Mouse (Mus musculus) MEL (cell line): ENCODE results near the gene Mdp1. TPM values are rescaled to one million over a fixed set of nuclear protein-coding genes. Genes with fewer than 3 reads are reported as not detected.

ENCODE experiments used
- DNase-seq: peaks from one replicate; pipeline ENCODE4 v3.0.0; 2011; ENCODE audit warnings: low read depth, low spot score
- H3K27ac ChIP-seq: 2 replicates; pipeline ENCODE4 v1.5.1; 2012; ENCODE audit warnings: low read depth, mild to moderate bottlenecking, control low read depth, low read length, moderate library complexity; ENCODE audit not compliant: control insufficient read depth
- H3K27me3 ChIP-seq, 2 experiments: fragments of 150-350 bp in 1 of 2; sonication (generic) in 1 of 2; 2 replicates each; pipeline ENCODE4 v1.6.1; 2012; ENCODE audit warnings: low read length in 2 of 2, mild to moderate bottlenecking in 2 of 2, improper control_type of control experiment in 1 of 2, moderate library complexity in 1 of 2; ENCODE audit not compliant: insufficient read depth in 2 of 2, control insufficient read depth in 1 of 2
- H3K36me3 ChIP-seq, 2 experiments: 2 replicates each; pipeline ENCODE4 v1.6.1; 2012 to 2014; ENCODE audit warnings: low read length in 2 of 2, improper control_type of control experiment in 1 of 2, inconsistent platforms in 1 of 2, mild to moderate bottlenecking in 1 of 2; ENCODE audit not compliant: insufficient read depth in 2 of 2, control insufficient read depth in 1 of 2
- H3K4me1 ChIP-seq, 2 experiments: fragments of 150-350 bp in 1 of 2; sonication (generic) in 1 of 2; 2 replicates each; pipeline ENCODE4 v1.6.1; 2012; ENCODE audit warnings: low read length in 2 of 2, improper control_type of control experiment in 1 of 2, mild to moderate bottlenecking in 1 of 2; ENCODE audit not compliant: insufficient read depth in 2 of 2, control insufficient read depth in 1 of 2
- H3K4me3 ChIP-seq, 2 experiments: fragments of 150-350 bp in 1 of 2; sonication (generic) in 1 of 2; 2 replicates each; pipeline ENCODE4 v1.5.1; 2012; ENCODE audit warnings: low read depth in 2 of 2, low read length in 2 of 2, mild to moderate bottlenecking in 2 of 2, moderate library complexity in 2 of 2, control low read depth in 1 of 2, improper control_type of control experiment in 1 of 2; ENCODE audit not compliant: control insufficient read depth in 1 of 2, insufficient read depth in 1 of 2
- H3K79me2 ChIP-seq: 2 replicates; pipeline ENCODE4 v1.6.1; 2012; ENCODE audit warnings: mild to moderate bottlenecking, low read length, moderate library complexity; ENCODE audit not compliant: control insufficient read depth, poor library complexity, insufficient read depth
- H3K9ac ChIP-seq: 2 replicates; pipeline ENCODE4 v1.6.1; 2012; ENCODE audit warnings: low read depth, mild to moderate bottlenecking, control low read depth, low read length, moderate library complexity; ENCODE audit not compliant: control insufficient read depth, poor library complexity, severe bottlenecking
- H3K9me3 ChIP-seq: fragments of 150-350 bp; sonication (generic); replicated peaks from 2 replicates; pipeline ENCODE4 v1.6.1; 2012; ENCODE audit warnings: mild to moderate bottlenecking, low read length, improper control_type of control experiment, moderate library complexity; ENCODE audit not compliant: insufficient read depth
- BHLHE40 ChIP-seq: IDR thresholded peaks from 2 replicates; pipeline ENCODE4 v1.6.1; 2012; ENCODE audit warnings: low read depth, mild to moderate bottlenecking, inconsistent platforms, low read length, improper control_type of control experiment, borderline replicate concordance
- CHD2 ChIP-seq: IDR thresholded peaks from 2 replicates; pipeline ENCODE4 v1.6.1; 2011; ENCODE audit warnings: low read length, improper control_type of control experiment
- CTCF ChIP-seq, 3 experiments: IDR thresholded peaks in 2 of 3; conservative IDR thresholded peaks in 1 of 3; 2 replicates each; pipeline ENCODE4 v1.5.1; 2011 to 2012; ENCODE audit warnings: low read length in 3 of 3, low read depth in 2 of 3, mild to moderate bottlenecking in 2 of 3, improper control_type of control experiment in 1 of 3, inconsistent platforms in 1 of 3, mixed read lengths in 1 of 3, moderate library complexity in 1 of 3; ENCODE audit not compliant: control insufficient read depth in 1 of 3, insufficient read depth in 1 of 3, poor library complexity in 1 of 3, severe bottlenecking in 1 of 3
- ELF1 ChIP-seq: IDR thresholded peaks from 2 replicates; pipeline ENCODE4 v1.6.1; 2014; ENCODE audit warnings: low read depth, mild to moderate bottlenecking, inconsistent platforms, low read length, improper control_type of control experiment, moderate library complexity
- EP300 ChIP-seq, 2 experiments: IDR thresholded peaks; 2 replicates each; pipeline ENCODE4 v1.6.1; 2011; ENCODE audit warnings: improper control_type of control experiment in 2 of 2, low read length in 2 of 2, low read depth in 1 of 2, mild to moderate bottlenecking in 1 of 2
- ETS1 ChIP-seq: IDR thresholded peaks from 2 replicates; pipeline ENCODE4 v1.6.1; 2012; ENCODE audit warnings: low read depth, mild to moderate bottlenecking, inconsistent platforms, low read length, improper control_type of control experiment, moderate library complexity
- HCFC1 ChIP-seq: IDR thresholded peaks from 2 replicates; pipeline ENCODE4 v1.6.1; 2012; ENCODE audit warnings: low read depth, mild to moderate bottlenecking, inconsistent platforms, low read length, improper control_type of control experiment, moderate library complexity
- KAT2A ChIP-seq: conservative IDR thresholded peaks from 2 replicates; pipeline ENCODE4 v1.6.1; 2012; ENCODE audit warnings: low read depth, low read length, improper control_type of control experiment, inconsistent platforms
- MAFK ChIP-seq: IDR thresholded peaks from 2 replicates; pipeline ENCODE4 v1.6.1; 2011; ENCODE audit warnings: low read depth, mild to moderate bottlenecking, low read length, improper control_type of control experiment, borderline replicate concordance
- MAX ChIP-seq: IDR thresholded peaks from 2 replicates; pipeline ENCODE4 v1.6.1; 2011; ENCODE audit warnings: low read length, improper control_type of control experiment
- MEF2A ChIP-seq: IDR thresholded peaks from 2 replicates; pipeline ENCODE4 v1.6.1; 2014; ENCODE audit warnings: low read depth, mild to moderate bottlenecking, inconsistent platforms, low read length, improper control_type of control experiment; ENCODE audit not compliant: poor library complexity, insufficient replicate concordance, severe bottlenecking; ENCODE audit errors: extremely low read depth
- MXI1 ChIP-seq: IDR thresholded peaks from 2 replicates; pipeline ENCODE4 v1.6.1; 2011; ENCODE audit warnings: mild to moderate bottlenecking, low read depth, low read length, improper control_type of control experiment
- NELFE ChIP-seq: IDR thresholded peaks from 2 replicates; pipeline ENCODE4 v1.6.1; 2011; ENCODE audit warnings: low read depth, low read length, improper control_type of control experiment
- POLR2AphosphoS2 ChIP-seq: IDR thresholded peaks from 2 replicates; pipeline ENCODE4 v1.6.1; 2011; ENCODE audit warnings: low read length, improper control_type of control experiment
- POLR2AphosphoS5 ChIP-seq: IDR thresholded peaks from 2 replicates; pipeline ENCODE4 v1.6.1; 2012; ENCODE audit warnings: low read depth, borderline replicate concordance, mild to moderate bottlenecking, inconsistent platforms, low read length, moderate library complexity, mixed read lengths
- TBP ChIP-seq: IDR thresholded peaks from 2 replicates; pipeline ENCODE4 v1.8.0; 2011; ENCODE audit warnings: low read depth, low read length, improper control_type of control experiment
- TCF12 ChIP-seq: IDR thresholded peaks from 2 replicates; pipeline ENCODE4 v1.6.1; 2014; ENCODE audit warnings: low read depth, mild to moderate bottlenecking, inconsistent platforms, low read length, improper control_type of control experiment, moderate library complexity
- UBTF ChIP-seq: IDR thresholded peaks from 2 replicates; pipeline ENCODE4 v1.6.1; 2012; ENCODE audit warnings: low read depth, mild to moderate bottlenecking, inconsistent platforms, low read length, improper control_type of control experiment, moderate library complexity, borderline replicate concordance; ENCODE audit not compliant: insufficient read depth
- ZC3H11A ChIP-seq: IDR thresholded peaks from 2 replicates; pipeline ENCODE4 v1.6.1; 2012; ENCODE audit warnings: low read depth, mild to moderate bottlenecking, inconsistent platforms, low read length, improper control_type of control experiment
- ZKSCAN1 ChIP-seq: IDR thresholded peaks from 2 replicates; pipeline ENCODE4 v1.6.1; 2012; ENCODE audit warnings: low read depth, mild to moderate bottlenecking, inconsistent platforms, low read length, improper control_type of control experiment, moderate library complexity
- ZMIZ1 ChIP-seq: IDR thresholded peaks from 2 replicates; pipeline ENCODE4 v1.6.1; 2012; ENCODE audit warnings: low read depth, mild to moderate bottlenecking, inconsistent platforms, low read length, improper control_type of control experiment, moderate library complexity
- polyA plus RNA-seq, 2 experiments: library from polyadenylated mRNA; stranded (reverse) in 1 of 2; unstranded in 1 of 2; fragments of >175 nt in 1 of 2; fragments of >200 nt in 1 of 2; gene quantifications; 2 replicates each; pipeline versions ENCODE4 v1.2.1 to v1.2.4; 2012; ENCODE audit warnings: low replicate concordance in 2 of 2, low read depth in 1 of 2; ENCODE audit not compliant: insufficient read length in 2 of 2, insufficient read depth in 1 of 2, missing spikeins in 1 of 2
- total RNA-seq: library from RNA; depleted of rRNA; stranded (reverse); fragments of 300-350 nt; gene quantifications from 2 replicates; pipeline ENCODE4 v1.2.3, GENCODE M21; 2012

The Mdp1 gene
- total and polyA plus RNA-seq, 3 experiments = 25.6 to 30.6 TPM; not detected in 1

GRCm38 (mm10) chr14:55651528-55651927 is 8.8 kb downstream of the Mdp1 start:
- no peak overlapping the region for H3K27ac ChIP-seq
- no peaks in the 10 kb centered on the region; a peak in 1 of 4 replicates for H3K36me3 ChIP-seq
- H3K9me3 ChIP-seq = no peaks in the 10 kb centered on the region
- no peak overlapping the region for H3K9ac ChIP-seq
- H3K27me3 ChIP-seq = no peaks in the 10 kb centered on the region
- H3K79me2 ChIP-seq = no peaks in the 10 kb centered on the region
- TF ChIP-seq UBTF = no peak
- TF ChIP-seq ZMIZ1 = no peak
- TF ChIP-seq ZC3H11A = no peak
- TF ChIP-seq MEF2A = no peak
- no peak for TF ChIP-seq ZKSCAN1
- no peak overlapping the region for H3K4me3 ChIP-seq
- no peak for DNase-seq
- no peaks in the 10 kb centered on the region for H3K4me1 ChIP-seq

GRCm38 (mm10) chr14:55649884-55650283 is 10.4 kb downstream of the Mdp1 start, which contains the start of gene Tssk4:
Tssk4 (plus strand) TSS chr14:55650184.
- H3K27ac ChIP-seq = no peak within 1 kb of the TSS
- H3K79me2 ChIP-seq = peaks cover 2% of the 10 kb centered on the region; the same call in 1 of the 2 replicates
- no peaks in the 10 kb centered on the region for H3K9me3 ChIP-seq
- peaks cover 0 to under 1% of the 10 kb centered on the region in 2 experiments; a peak in 1 of 4 replicates for H3K36me3 ChIP-seq
- H3K9ac ChIP-seq = no peak within 1 kb of the TSS
- peaks cover 0 to under 1% of the 10 kb centered on the region in 2 experiments; a peak in 1 of 4 replicates for H3K4me1 ChIP-seq
- no peak within 1 kb of the TSS for H3K4me3 ChIP-seq
- H3K27me3 ChIP-seq = no peaks in the 10 kb centered on the region
- TF ChIP-seq HCFC1 (no peak), NELFE (no peak), ETS1 (no peak), ZMIZ1 (no peak), BHLHE40 (no peak), ELF1 (no peak), KAT2A (no peak), MAX (no peak), MXI1 (no peak), TBP (no peak), MAFK (no peak), POLR2AphosphoS5 (no peak), TCF12 (no peak), POLR2AphosphoS2 (no peak), EP300 (IDR thresholded peaks at IDR 0.05; ENCODE audit: low read depth in 1 of 2, low read length in 2 of 2) (no peak), CTCF (IDR thresholded peaks at IDR 0.05 in 2 of 3, conservative IDR thresholded peaks at IDR 0.05 in 1 of 3; ENCODE audit: control insufficient read depth in 1 of 3, insufficient read depth in 1 of 3, low read depth in 2 of 3, low read length in 3 of 3, poor library complexity in 1 of 3, severe bottlenecking in 1 of 3) (no peak), CHD2 (no peak)
- TF ChIP-seq, all 39 proteins: peak for 0
- no peak for DNase-seq
